Mouse (Mus musculus): Measurements from ENCODE around the gene Osbp2. TPM values are rescaled to one million over a fixed set of nuclear protein-coding genes. Genes with fewer than 3 reads are reported as not detected.

The Osbp2 gene
- total and polyA plus RNA-seq, 3 experiments, result 0.22 TPM; not detected in 2

DNA sequence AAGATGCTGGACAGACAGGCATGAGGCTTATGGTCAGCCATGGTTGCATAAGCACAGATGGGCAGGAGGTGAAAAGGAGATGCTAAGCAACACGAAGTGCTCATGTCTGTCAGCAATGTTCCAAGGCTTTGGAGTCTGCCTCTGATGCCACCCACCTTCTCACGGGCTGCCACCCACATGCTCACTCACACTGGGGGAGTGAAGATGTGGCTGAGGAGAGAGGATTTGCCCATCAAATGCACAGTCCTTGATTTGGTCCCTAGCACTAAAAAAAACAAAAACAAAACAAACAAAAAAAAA is 13.4 kb downstream of the Osbp2 start:
- no peak overlapping the region for H3K4me3 ChIP-seq (ENCODE audit: low read depth, low read length)
- DNase-seq (ENCODE audit: low spot score) (no peak), ATAC-seq (ENCODE audit: extremely low read depth, insufficient number of reproducible peaks, low FRiP score, poor library complexity, severe bottlenecking) (no peak)
- H3K4me1 ChIP-seq (ENCODE audit: insufficient read depth, low read depth, low read length), result no peaks in the 10 kb centered on the region
- H3K9me3 ChIP-seq (replicated peaks), result no peaks in the 10 kb centered on the region
- H3K36me3 ChIP-seq (replicated peaks), result no peaks in the 10 kb centered on the region
- H3K27me3 ChIP-seq (ENCODE audit: insufficient read depth, low read length), result no peaks in the 10 kb centered on the region; the same call in 1 of the 2 replicates
- TF ChIP-seq TAL1 (conservative IDR thresholded peaks at IDR 0.05; ENCODE audit: low read depth, low read length) (no peak), GATA1 (IDR thresholded peaks at IDR 0.05; ENCODE audit: borderline replicate concordance, low read length) (no peak), GATA2 (IDR thresholded peaks at IDR 0.05; ENCODE audit: borderline replicate concordance, low read depth, low read length) (no peak), POLR2AphosphoS5 (IDR thresholded peaks at IDR 0.05; ENCODE audit: insufficient replicate concordance, low read depth, low read length) (no peak), CTCF (IDR thresholded peaks at IDR 0.05; ENCODE audit: low read depth, low read length) (no peak)

DNA sequence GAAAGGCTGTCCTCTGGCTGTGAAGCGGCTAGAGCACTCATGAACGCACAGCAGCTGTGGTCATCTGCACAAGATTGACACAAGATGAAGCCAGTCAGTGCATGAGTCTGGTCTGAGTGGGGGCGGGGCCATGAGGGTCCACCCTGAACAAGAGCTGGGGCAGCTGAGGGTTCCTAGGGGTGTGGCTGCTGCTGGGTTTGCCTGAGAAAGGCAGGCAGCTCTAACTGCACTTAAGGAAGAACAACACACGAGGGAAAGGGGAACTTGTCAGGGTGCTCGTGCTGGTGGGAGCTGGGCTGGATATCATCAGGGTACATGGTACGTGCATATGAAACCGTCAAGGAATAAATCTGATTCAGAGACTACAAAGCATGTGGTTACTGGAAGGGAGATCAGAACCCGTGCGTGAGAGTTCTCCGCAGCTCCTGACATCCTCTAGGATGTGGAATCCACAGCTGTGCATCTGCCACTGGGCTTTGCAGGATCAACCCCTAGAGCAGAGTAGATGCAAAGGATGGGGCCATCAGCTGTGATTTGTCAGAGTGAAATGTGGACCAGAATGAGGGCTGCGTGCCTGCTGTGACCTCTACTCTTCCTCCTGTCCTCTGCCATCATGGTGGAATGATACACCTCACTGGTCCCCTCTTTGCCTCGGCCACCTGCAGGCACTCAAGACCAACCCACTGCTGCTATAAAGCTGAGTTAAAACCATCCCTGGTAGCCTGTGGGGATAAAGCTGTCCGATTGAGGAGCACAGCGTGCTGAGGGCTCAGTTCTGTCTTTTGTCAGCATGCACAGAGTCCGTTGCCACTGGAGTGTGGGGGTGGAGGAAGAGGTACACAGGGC is 14.0 kb downstream of the Osbp2 start:
- Histone ChIP-seq H3K4me3 (ENCODE audit: low read depth, low read length) (no peak overlapping the region), H3K36me3 (replicated peaks) (no peaks in the 10 kb centered on the region), H3K9me3 (replicated peaks) (no peaks in the 10 kb centered on the region), H3K4me1 (ENCODE audit: insufficient read depth, low read depth, low read length) (no peaks in the 10 kb centered on the region), H3K27me3 (ENCODE audit: insufficient read depth, low read length) (no peaks in the 10 kb centered on the region; the same call in 1 of the 2 replicates)
- DNase-seq (ENCODE audit: low spot score) (no peak), ATAC-seq (ENCODE audit: extremely low read depth, insufficient number of reproducible peaks, low FRiP score, poor library complexity, severe bottlenecking) (no peak)
- TF ChIP-seq POLR2AphosphoS5 (IDR thresholded peaks at IDR 0.05; ENCODE audit: insufficient replicate concordance, low read depth, low read length), result no peak
- no peak for TF ChIP-seq GATA1 (IDR thresholded peaks at IDR 0.05; ENCODE audit: borderline replicate concordance, low read length)
- no peak for TF ChIP-seq CTCF (IDR thresholded peaks at IDR 0.05; ENCODE audit: low read depth, low read length)
- TF ChIP-seq TAL1 (conservative IDR thresholded peaks at IDR 0.05; ENCODE audit: low read depth, low read length), result no peak
- no peak for TF ChIP-seq GATA2 (IDR thresholded peaks at IDR 0.05; ENCODE audit: borderline replicate concordance, low read depth, low read length)

- H3K4me3 ChIP-seq (ENCODE audit: low read depth, low read length), result no peak overlapping the region
- DNase-seq (ENCODE audit: low spot score), result no peak
- no peak for TF ChIP-seq GATA2 (IDR thresholded peaks at IDR 0.05; ENCODE audit: borderline replicate concordance, low read depth, low read length)
- no peak for TF ChIP-seq CTCF (IDR thresholded peaks at IDR 0.05; ENCODE audit: low read depth, low read length)
- TF ChIP-seq POLR2AphosphoS5 (IDR thresholded peaks at IDR 0.05; ENCODE audit: insufficient replicate concordance, low read depth, low read length), result no peak
- no peak for TF ChIP-seq GATA1 (IDR thresholded peaks at IDR 0.05; ENCODE audit: borderline replicate concordance, low read length)
- no peak for TF ChIP-seq TAL1 (conservative IDR thresholded peaks at IDR 0.05; ENCODE audit: low read depth, low read length)
- no peak for ATAC-seq (ENCODE audit: extremely low read depth, insufficient number of reproducible peaks, low FRiP score, poor library complexity, severe bottlenecking)
- no peaks in the 10 kb centered on the region for H3K36me3 ChIP-seq (replicated peaks)
- H3K27me3 ChIP-seq (ENCODE audit: insufficient read depth, low read length), result no peaks in the 10 kb centered on the region; the same call in 1 of the 2 replicates
- no peaks in the 10 kb centered on the region for H3K9me3 ChIP-seq (replicated peaks)
- no peaks in the 10 kb centered on the region for H3K4me1 ChIP-seq (ENCODE audit: insufficient read depth, low read depth, low read length)
Measured at GRCm38 (mm10) chr11:3846351-3846750, 17.4 kb downstream of the Osbp2 start.

- H3K27me3 ChIP-seq (ENCODE audit: insufficient read depth, low read length), result no peaks in the 10 kb centered on the region; the same call in 1 of the 2 replicates
- H3K4me1 ChIP-seq (ENCODE audit: insufficient read depth, low read depth, low read length), result no peaks in the 10 kb centered on the region
- TF ChIP-seq CTCF (IDR thresholded peaks at IDR 0.05; ENCODE audit: low read depth, low read length), result no peak
- TF ChIP-seq GATA1 (IDR thresholded peaks at IDR 0.05; ENCODE audit: borderline replicate concordance, low read length), result no peak
- no peak for TF ChIP-seq POLR2AphosphoS5 (IDR thresholded peaks at IDR 0.05; ENCODE audit: insufficient replicate concordance, low read depth, low read length)
- TF ChIP-seq TAL1 (conservative IDR thresholded peaks at IDR 0.05; ENCODE audit: low read depth, low read length), result no peak
- TF ChIP-seq GATA2 (IDR thresholded peaks at IDR 0.05; ENCODE audit: borderline replicate concordance, low read depth, low read length), result no peak
- H3K9me3 ChIP-seq (replicated peaks), result no peaks in the 10 kb centered on the region
- no peak overlapping the region for H3K4me3 ChIP-seq (ENCODE audit: low read depth, low read length)
- DNase-seq (ENCODE audit: low spot score), result no peak
- H3K36me3 ChIP-seq (replicated peaks), result no peaks in the 10 kb centered on the region
- no peak for ATAC-seq (ENCODE audit: extremely low read depth, insufficient number of reproducible peaks, low FRiP score, poor library complexity, severe bottlenecking)
Measured at GRCm38 (mm10) chr11:3843943-3844734, 19.6 kb downstream of the Osbp2 start.

- ATAC-seq (ENCODE audit: extremely low read depth, insufficient number of reproducible peaks, low FRiP score, poor library complexity, severe bottlenecking), result no peak
- H3K27me3 ChIP-seq (ENCODE audit: insufficient read depth, low read length), result peaks cover 15% of the 10 kb centered on the region; the same call in 1 of the 2 replicates
- H3K4me1 ChIP-seq (ENCODE audit: insufficient read depth, low read depth, low read length), result no peaks in the 10 kb centered on the region
- no peak for DNase-seq (ENCODE audit: low spot score)
- H3K4me3 ChIP-seq (ENCODE audit: low read depth, low read length), result no peak overlapping the region
- no peaks in the 10 kb centered on the region for H3K9me3 ChIP-seq (replicated peaks)
- TF ChIP-seq GATA1 (IDR thresholded peaks at IDR 0.05; ENCODE audit: borderline replicate concordance, low read length) (no peak), CTCF (IDR thresholded peaks at IDR 0.05; ENCODE audit: low read depth, low read length) (no peak), POLR2AphosphoS5 (IDR thresholded peaks at IDR 0.05; ENCODE audit: insufficient replicate concordance, low read depth, low read length) (no peak), GATA2 (IDR thresholded peaks at IDR 0.05; ENCODE audit: borderline replicate concordance, low read depth, low read length) (no peak), TAL1 (conservative IDR thresholded peaks at IDR 0.05; ENCODE audit: low read depth, low read length) (no peak)
- no peaks in the 10 kb centered on the region for H3K36me3 ChIP-seq (replicated peaks)
Measured at GRCm38 (mm10) chr11:3835271-3835670, 28.4 kb downstream of the Osbp2 start.
